Comparison of ENCODE assay signal across 12 mouse cellular contexts in genomic region chr2:4547003-4547662, GRCm38 (mm10).
DNase-seq lines count a peak whose midpoint lies in the region; ATAC-seq and TF ChIP-seq lines count a peak whose summit lies in the region.
"Had no signal": no experiment of that assay in that cellular context is flagged by ENCODE, and none has a peak within 500 bp of the region (broad histone marks: within the 10 kb centered on the region; RNA-seq: fewer than 3 reads in every experiment).

No protein-coding gene starts in this region.

- no peak for DNase-seq in forebrain, embryonic 11.5 days (ENCODE audit: low spot score)
- DNase-seq in heart, adult 2 months: no peak
- DNase-seq in gastrocnemius, adult 8-10 months (ENCODE audit: low spot score in 2 of 2): no peak
- no peak for DNase-seq in B cell, adult 2 months
- DNase-seq: cerebellum, postnatal 25 days; liver, postnatal 0 days had no signal

- intact Hi-C loops in heart, adult 2 months (cut with DNase I): no loop called here

- peaks cover 8% of the 10 kb centered on the region; the same call in 1 of the 2 replicates for H3K36me3 ChIP-seq in forebrain, embryonic 16.5 days (ENCODE audit: control insufficient read depth, insufficient read depth)
- H3K36me3 ChIP-seq in forebrain, embryonic 11.5 days (ENCODE audit: control insufficient read depth, insufficient read depth, low read length): peaks cover 3% of the 10 kb centered on the region; the same call in 1 of the 2 replicates
- H3K36me3 ChIP-seq in intestine, embryonic 16.5 days (ENCODE audit: control insufficient read depth, insufficient read depth, low read length): no peaks in the 10 kb centered on the region
- peaks cover 5% of the 10 kb centered on the region for H3K36me3 ChIP-seq in kidney, embryonic 16.5 days (ENCODE audit: insufficient read depth, low read length)
- H3K36me3 ChIP-seq in limb, embryonic 12.5 days: peaks cover 82% of the 10 kb centered on the region
- no peaks in the 10 kb centered on the region; the same call in 1 of the 2 replicates for H3K36me3 ChIP-seq in heart, adult 2 months (ENCODE audit: control insufficient read depth, insufficient read depth, low read length)

- no peaks in the 10 kb centered on the region for H3K27me3 ChIP-seq in forebrain, embryonic 16.5 days (replicated peaks; ENCODE audit: control insufficient read depth, insufficient read depth, low read length)
- H3K27me3 ChIP-seq in forebrain, embryonic 11.5 days (ENCODE audit: control insufficient read depth, insufficient read depth, low read length): no peaks in the 10 kb centered on the region
- no peaks in the 10 kb centered on the region for H3K27me3 ChIP-seq in intestine, embryonic 16.5 days (replicated peaks; ENCODE audit: control insufficient read depth, insufficient read depth, low read length)
- no peaks in the 10 kb centered on the region for H3K27me3 ChIP-seq in kidney, embryonic 16.5 days (ENCODE audit: insufficient read depth, low read length)
- H3K27me3 ChIP-seq in limb, embryonic 12.5 days: no peaks in the 10 kb centered on the region
- no peaks in the 10 kb centered on the region for H3K27me3 ChIP-seq in heart, adult 2 months (ENCODE audit: control insufficient read depth, insufficient read depth, low read length)
- H3K27me3 ChIP-seq: midbrain, embryonic 15.5 days had no signal

- H3K4me1 ChIP-seq in forebrain, embryonic 16.5 days (replicated peaks; ENCODE audit: control insufficient read depth, insufficient read depth, low read length): peaks cover 10% of the 10 kb centered on the region
- H3K4me1 ChIP-seq in forebrain, embryonic 11.5 days (replicated peaks; ENCODE audit: control insufficient read depth, insufficient read depth, low read length): peaks cover 14% of the 10 kb centered on the region
- H3K4me1 ChIP-seq in intestine, embryonic 16.5 days (ENCODE audit: control insufficient read depth, insufficient read depth, low read length): peaks cover 5% of the 10 kb centered on the region; the same call in 1 of the 2 replicates
- peaks cover 40% of the 10 kb centered on the region for H3K4me1 ChIP-seq in kidney, embryonic 16.5 days (ENCODE audit: insufficient read depth, low read length)
- H3K4me1 ChIP-seq in limb, embryonic 12.5 days (replicated peaks): peaks cover 54% of the 10 kb centered on the region
- H3K4me1 ChIP-seq in heart, adult 2 months (ENCODE audit: control insufficient read depth, insufficient read depth, low read length): peaks cover 14% of the 10 kb centered on the region

- H3K4me2 ChIP-seq in forebrain, embryonic 16.5 days (ENCODE audit: low read length): no peak overlapping the region
- no peak overlapping the region for H3K4me2 ChIP-seq in forebrain, embryonic 11.5 days (ENCODE audit: low read depth, low read length, severe bottlenecking)
- no peak overlapping the region for H3K4me2 ChIP-seq in intestine, embryonic 16.5 days (ENCODE audit: low read depth, low read length)
- no peak overlapping the region for H3K4me2 ChIP-seq in kidney, embryonic 16.5 days (replicated peaks; ENCODE audit: low read depth, low read length)
- H3K4me2 ChIP-seq in limb, embryonic 12.5 days: no peak overlapping the region
- H3K4me2 ChIP-seq: midbrain, embryonic 15.5 days had no signal

- 62% methylated on average over 5 of the region's 5 CpGs for WGBS in forebrain, embryonic 16.5 days
- WGBS in forebrain, embryonic 11.5 days: 84% methylated on average over 5 of the region's 5 CpGs
- WGBS in intestine, embryonic 16.5 days: 72% methylated on average over 5 of the region's 5 CpGs
- 42% methylated on average over 5 of the region's 5 CpGs for WGBS in kidney, embryonic 16.5 days
- 18% methylated on average over 5 of the region's 5 CpGs for WGBS in limb, embryonic 12.5 days
- 89% methylated on average over 5 of the region's 5 CpGs for WGBS in heart, adult 2 months

- no peak overlapping the region for H3K4me3 ChIP-seq in forebrain, embryonic 16.5 days (replicated peaks; ENCODE audit: low read length)
- no peak overlapping the region for H3K4me3 ChIP-seq in forebrain, embryonic 11.5 days (ENCODE audit: low read depth, low read length)
- H3K4me3 ChIP-seq in intestine, embryonic 16.5 days (ENCODE audit: low read length): no peak overlapping the region
- no peak overlapping the region for H3K4me3 ChIP-seq in kidney, embryonic 16.5 days (ENCODE audit: low read length)
- no peak overlapping the region for H3K4me3 ChIP-seq in limb, embryonic 12.5 days (replicated peaks)
- H3K4me3 ChIP-seq in heart, adult 2 months: no peak overlapping the region
- H3K4me3 ChIP-seq: midbrain, embryonic 15.5 days had no signal

- H3K79me2 ChIP-seq in heart, adult 2 months (replicated peaks; ENCODE audit: control insufficient read depth, insufficient read depth, low read length): no peaks in the 10 kb centered on the region

- no peak overlapping the region for H3K27ac ChIP-seq in forebrain, embryonic 16.5 days (ENCODE audit: low read length)
- no peak overlapping the region for H3K27ac ChIP-seq in forebrain, embryonic 11.5 days (ENCODE audit: low read depth, low read length)
- no peak overlapping the region for H3K27ac ChIP-seq in intestine, embryonic 16.5 days (ENCODE audit: low read length)
- H3K27ac ChIP-seq in kidney, embryonic 16.5 days (ENCODE audit: low read length): peak overlapping the region; percentile 70; the same call in 1 of the 2 replicates
- peak overlapping the region; percentile 50 for H3K27ac ChIP-seq in limb, embryonic 12.5 days
- no peak overlapping the region for H3K27ac ChIP-seq in heart, adult 2 months
- H3K27ac ChIP-seq: midbrain, embryonic 15.5 days had no signal

- ATAC-seq in forebrain, embryonic 16.5 days: peak; percentile 21; the same call in 1 of the 2 replicates
- ATAC-seq in forebrain, embryonic 11.5 days (replicated peaks; ENCODE audit: low FRiP score): no peak
- ATAC-seq in intestine, embryonic 16.5 days: peak; percentile 81
- peak; percentile 62 for ATAC-seq in kidney, embryonic 16.5 days (ENCODE audit: low FRiP score, low TSS enrichment)
- peak; percentile 74 for ATAC-seq in limb, embryonic 12.5 days (ENCODE audit: insufficient number of reproducible peaks, insufficient read depth, low FRiP score, low TSS enrichment, low read depth)
- ATAC-seq: inflammation-experienced regulatory T-cells, adult 6 months; liver, postnatal 0 days; midbrain, embryonic 15.5 days had no signal

- TF ChIP-seq CTCF in heart, adult 2 months (IDR thresholded peaks at IDR 0.05): no peak

- no peaks in the 10 kb centered on the region for H3K9me3 ChIP-seq in forebrain, embryonic 16.5 days (ENCODE audit: control insufficient read depth, low read length)
- H3K9me3 ChIP-seq in forebrain, embryonic 11.5 days (ENCODE audit: control insufficient read depth, low read length): no peaks in the 10 kb centered on the region; the same call in 1 of the 2 replicates
- no peaks in the 10 kb centered on the region for H3K9me3 ChIP-seq in intestine, embryonic 16.5 days (ENCODE audit: control insufficient read depth, low read length)
- no peaks in the 10 kb centered on the region for H3K9me3 ChIP-seq in kidney, embryonic 16.5 days (ENCODE audit: low read length)
- H3K9me3 ChIP-seq in limb, embryonic 12.5 days: no peaks in the 10 kb centered on the region
- H3K9me3 ChIP-seq: midbrain, embryonic 15.5 days had no signal

- no peak for TF ChIP-seq EP300 in heart, adult 2 months (IDR thresholded peaks at IDR 0.05; ENCODE audit: insufficient read depth, low read depth, low read length)

- TF ChIP-seq POLR2A in heart, adult 2 months (IDR thresholded peaks at IDR 0.05; ENCODE audit: insufficient read depth, low read depth, low read length): no peak

- no peak overlapping the region for H3K9ac ChIP-seq in forebrain, embryonic 16.5 days (replicated peaks; ENCODE audit: low read depth, low read length)
- H3K9ac ChIP-seq in forebrain, embryonic 11.5 days (ENCODE audit: low read length): no peak overlapping the region
- H3K9ac ChIP-seq in intestine, embryonic 16.5 days (ENCODE audit: low read depth, low read length): no peak overlapping the region
- no peak overlapping the region for H3K9ac ChIP-seq in kidney, embryonic 16.5 days (replicated peaks; ENCODE audit: low read length)
- H3K9ac ChIP-seq in limb, embryonic 12.5 days (replicated peaks): no peak overlapping the region
- H3K9ac ChIP-seq in heart, adult 2 months (ENCODE audit: low read depth, low read length): no peak overlapping the region
- H3K9ac ChIP-seq: liver, postnatal 0 days; midbrain, embryonic 15.5 days had no signal

Comparison
In these comparisons a context has a peak if more than half of its experiments do, and no peak if none do; other contexts are left out.
1. H3K27ac ChIP-seq: peak in kidney, embryonic 16.5 days (single experiment) and limb, embryonic 12.5 days (single experiment); none in forebrain, embryonic 16.5 days (single experiment), forebrain, embryonic 11.5 days (single experiment), intestine, embryonic 16.5 days (single experiment) and heart, adult 2 months (single experiment).